Mouse (Mus musculus): ENCODE data around the gene Gm16442. TPM values are rescaled to one million over a fixed set of nuclear protein-coding genes. Genes with fewer than 3 reads are reported as not detected.
"Not testable (repeated sequence)": the region's sequence is repeated elsewhere in the genome, so short reads cannot be mapped to it uniquely, and the experiment has no call there.

The Gm16442 gene
- total RNA-seq (2014; rRNA removed), result not detected in 2 replicates
- not detected in 2 replicates for polyA plus RNA-seq (2015; fragmentation: Nextera tagmentation; extraction: Ambion mirVana)

DNA sequence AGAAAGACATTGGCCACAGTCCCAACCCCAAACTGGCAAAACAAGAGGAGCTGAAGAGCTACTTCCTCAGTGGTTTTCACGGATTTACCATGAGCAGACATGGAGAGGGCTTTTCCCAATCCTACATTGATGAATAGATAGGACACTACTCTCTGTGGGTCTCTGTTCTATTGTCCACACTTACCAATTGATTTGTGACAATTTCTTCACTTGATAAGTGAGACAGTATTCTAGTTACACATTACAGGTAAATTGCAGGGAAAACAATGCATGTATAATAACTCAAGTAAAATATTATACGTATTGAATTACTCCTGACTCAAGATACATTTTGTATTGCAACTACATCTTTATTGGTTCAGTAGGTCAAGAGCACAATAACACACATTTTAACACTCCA, at the start of gene Gm16442:
Gene Gm16442, minus strand, starts transcription at position 101 of the 400 bp plus-strand sequence.
- not testable (repeated sequence) for H3K9ac ChIP-seq (replicated peaks; ENCODE audit: low read length, poor library complexity, severe bottlenecking); H3K27ac ChIP-seq (ENCODE audit: low read depth, low read length); H3K4me2 ChIP-seq (ENCODE audit: low read depth, low read length, poor library complexity, severe bottlenecking); H3K36me3 ChIP-seq (ENCODE audit: insufficient read depth, low read length); H3K4me1 ChIP-seq (ENCODE audit: insufficient read depth, low read length); H3K9me3 ChIP-seq (ENCODE audit: low read length); ATAC-seq (ENCODE audit: low FRiP score); H3K4me3 ChIP-seq (ENCODE audit: low read depth, low read length); DNase-seq (ENCODE audit: low spot score); H3K27me3 ChIP-seq (ENCODE audit: insufficient read depth, low read length)
- WGBS, result no CpG with 5 or more reads among the region's 2 CpGs

DNA sequence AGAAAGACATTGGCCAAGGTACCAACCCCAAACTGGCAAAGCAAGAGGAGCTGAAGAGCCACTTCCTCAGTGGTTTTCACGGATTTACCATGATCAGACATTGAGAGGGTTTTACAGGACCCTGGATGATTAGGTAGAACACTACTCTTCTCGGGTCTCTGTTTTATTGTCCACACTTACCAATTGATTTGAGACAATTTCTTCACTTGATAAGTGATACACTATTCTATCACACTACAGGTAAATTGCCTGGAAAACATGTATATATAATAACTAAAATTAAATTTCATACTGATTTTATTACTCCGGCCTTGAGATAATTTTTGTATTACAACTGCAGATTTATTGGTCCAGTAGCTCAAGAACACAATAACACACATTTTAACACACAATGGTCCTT, 45.9 kb upstream of the Gm16442 start, which contains the start of gene Vmn1r94:
Gene Vmn1r94, minus strand, starts transcription at position 101 of the 400 bp plus-strand sequence.
- not testable (repeated sequence) for DNase-seq (ENCODE audit: low spot score); H3K4me1 ChIP-seq (ENCODE audit: insufficient read depth, low read length); H3K4me3 ChIP-seq (ENCODE audit: low read depth, low read length); ATAC-seq (ENCODE audit: low FRiP score); H3K9me3 ChIP-seq (ENCODE audit: low read length); H3K4me2 ChIP-seq (ENCODE audit: low read depth, low read length, poor library complexity, severe bottlenecking); H3K27me3 ChIP-seq (ENCODE audit: insufficient read depth, low read length); H3K27ac ChIP-seq (ENCODE audit: low read depth, low read length); H3K9ac ChIP-seq (replicated peaks; ENCODE audit: low read length, poor library complexity, severe bottlenecking); H3K36me3 ChIP-seq (ENCODE audit: insufficient read depth, low read length)
- no CpG with 5 or more reads among the region's 3 CpGs for WGBS

DNA sequence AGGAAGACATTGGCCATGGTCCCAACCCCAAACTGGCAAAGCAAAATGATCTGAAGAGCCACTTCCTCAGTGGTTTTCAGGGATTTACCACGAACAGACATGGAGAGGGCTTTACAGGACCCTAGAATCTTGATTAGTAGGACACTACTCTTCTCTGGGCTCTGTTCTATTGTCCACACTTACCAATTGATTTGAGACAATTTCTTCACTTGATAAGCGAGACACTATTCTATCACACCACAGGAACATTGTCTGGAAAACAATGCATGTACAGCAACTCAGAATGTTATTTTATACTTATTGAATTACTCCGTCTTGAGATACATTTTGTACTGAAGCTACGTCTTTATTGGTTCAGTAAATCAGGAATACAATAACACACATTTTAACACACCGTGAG, 16.6 kb upstream of the Gm16442 start, which contains the start of gene Vmn1r93:
Gene Vmn1r93, minus strand, starts transcription at position 101 of the 400 bp plus-strand sequence.
- not testable (repeated sequence) for ATAC-seq (ENCODE audit: low FRiP score); DNase-seq (ENCODE audit: low spot score)
- no CpG with 5 or more reads among the region's 5 CpGs for WGBS

DNA sequence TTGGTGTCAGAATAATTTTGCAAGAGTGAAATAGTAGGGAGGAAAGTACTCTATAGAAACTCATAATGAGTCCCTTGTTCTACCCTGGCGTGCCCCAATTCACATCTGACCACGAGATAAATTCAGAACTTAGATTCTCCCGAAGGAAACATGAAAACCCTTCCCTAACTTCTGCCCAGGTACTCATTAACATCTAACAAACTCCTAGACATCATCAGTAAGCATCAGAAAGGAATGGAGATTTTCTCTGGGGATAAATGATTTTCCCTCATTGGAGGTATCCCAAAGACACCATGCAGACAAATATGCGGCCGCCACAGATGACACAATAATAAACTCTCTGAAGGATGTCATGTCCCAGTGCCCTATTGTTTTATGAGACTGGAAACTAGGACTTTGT, 23.0 kb downstream of the Gm16442 start, which contains the start of gene Vmn1r91:
Gene Vmn1r91, plus strand, starts transcription at position 301 of the 400 bp plus-strand sequence.
- not testable (repeated sequence) for ATAC-seq (ENCODE audit: low FRiP score); H3K4me1 ChIP-seq (ENCODE audit: insufficient read depth, low read length); H3K4me2 ChIP-seq (ENCODE audit: low read depth, low read length, poor library complexity, severe bottlenecking); H3K4me3 ChIP-seq (ENCODE audit: low read depth, low read length); DNase-seq (ENCODE audit: low spot score); H3K27ac ChIP-seq (ENCODE audit: low read depth, low read length); H3K27me3 ChIP-seq (ENCODE audit: insufficient read depth, low read length); H3K36me3 ChIP-seq (ENCODE audit: insufficient read depth, low read length); H3K9me3 ChIP-seq (ENCODE audit: low read length); H3K9ac ChIP-seq (replicated peaks; ENCODE audit: low read length, poor library complexity, severe bottlenecking)
- WGBS, result 83% methylated on average over 5 of the region's 5 CpGs

More for the DNA sequence above, 16.6 kb upstream of the Gm16442 start, which contains the start of gene Vmn1r93:
- not testable (repeated sequence) for H3K27ac ChIP-seq (ENCODE audit: low read depth, low read length); H3K9ac ChIP-seq (replicated peaks; ENCODE audit: low read length, poor library complexity, severe bottlenecking); H3K9me3 ChIP-seq (ENCODE audit: low read length); H3K4me2 ChIP-seq (ENCODE audit: low read depth, low read length, poor library complexity, severe bottlenecking); H3K36me3 ChIP-seq (ENCODE audit: insufficient read depth, low read length); H3K4me1 ChIP-seq (ENCODE audit: insufficient read depth, low read length); H3K27me3 ChIP-seq (ENCODE audit: insufficient read depth, low read length); H3K4me3 ChIP-seq (ENCODE audit: low read depth, low read length)

DNA sequence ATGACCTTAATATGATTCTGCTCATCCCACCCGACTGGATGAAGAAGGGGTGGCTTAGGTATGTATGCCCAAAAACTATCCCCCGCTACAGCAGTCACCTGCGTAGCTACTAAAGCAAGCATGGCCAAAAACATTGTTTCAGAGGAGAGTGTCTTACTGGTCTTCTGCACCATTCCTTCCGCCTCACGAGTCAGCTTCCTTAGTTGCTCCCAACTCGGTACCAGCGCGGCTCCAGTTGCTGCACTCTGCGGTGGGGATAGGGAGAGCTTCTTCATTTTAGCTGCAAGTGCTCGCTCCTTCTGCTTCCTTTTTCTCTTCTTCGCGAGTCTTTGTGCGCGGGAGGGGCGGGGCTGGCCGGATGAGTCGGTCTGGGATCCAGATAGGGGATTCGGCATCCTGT, 44.3 kb downstream of the Gm16442 start:
- H3K4me2 ChIP-seq (ENCODE audit: low read depth, low read length, poor library complexity, severe bottlenecking); H3K27ac ChIP-seq (ENCODE audit: low read depth, low read length); DNase-seq (ENCODE audit: low spot score); H3K9ac ChIP-seq (replicated peaks; ENCODE audit: low read length, poor library complexity, severe bottlenecking); ATAC-seq (ENCODE audit: low FRiP score); H3K36me3 ChIP-seq (ENCODE audit: insufficient read depth, low read length); H3K4me1 ChIP-seq (ENCODE audit: insufficient read depth, low read length); H3K9me3 ChIP-seq (ENCODE audit: low read length); H3K4me3 ChIP-seq (ENCODE audit: low read depth, low read length); H3K27me3 ChIP-seq (ENCODE audit: insufficient read depth, low read length): not testable (repeated sequence)
- WGBS, result 73% methylated on average over 18 of the region's 18 CpGs

Other genes starting within 250 kb of the Gm16442 start
- 0.38 TPM in 1 of 2 replicates, not detected in the other for gene Ceacam19, start 234.6 kb downstream of the Gm16442 start, total RNA-seq (2014; rRNA removed)
- not detected in 2 replicates for gene Ceacam19, start 234.6 kb downstream of the Gm16442 start, polyA plus RNA-seq (2015; fragmentation: Nextera tagmentation; extraction: Ambion mirVana)
- 11.0 and 14.7 TPM in 2 replicates for gene Pvr, start 201.4 kb downstream of the Gm16442 start, total RNA-seq (2014; rRNA removed)
- gene Pvr, start 201.4 kb downstream of the Gm16442 start, polyA plus RNA-seq (2015; fragmentation: Nextera tagmentation; extraction: Ambion mirVana), result 7.1 and 7.7 TPM in 2 replicates
- gene Igsf23, start 171.8 kb downstream of the Gm16442 start, total RNA-seq (2014; rRNA removed), result not detected in 2 replicates
- not detected in 2 replicates for gene Igsf23, start 171.8 kb downstream of the Gm16442 start, polyA plus RNA-seq (2015; fragmentation: Nextera tagmentation; extraction: Ambion mirVana)
- not detected in 2 replicates for gene Ceacam20, start 157.2 kb downstream of the Gm16442 start, total RNA-seq (2014; rRNA removed)
- gene Ceacam20, start 157.2 kb downstream of the Gm16442 start, polyA plus RNA-seq (2015; fragmentation: Nextera tagmentation; extraction: Ambion mirVana), result not detected in 2 replicates
- gene Nlrp9b, start 131.1 kb downstream of the Gm16442 start, total RNA-seq (2014; rRNA removed), result not detected in 2 replicates
- not detected in 2 replicates for gene Nlrp9b, start 131.1 kb downstream of the Gm16442 start, polyA plus RNA-seq (2015; fragmentation: Nextera tagmentation; extraction: Ambion mirVana)
- not detected in 2 replicates for gene Vmn1r91, start 22.9 kb downstream of the Gm16442 start, total RNA-seq (2014; rRNA removed)
- not detected in 2 replicates for gene Vmn1r91, start 22.9 kb downstream of the Gm16442 start, polyA plus RNA-seq (2015; fragmentation: Nextera tagmentation; extraction: Ambion mirVana)
- not detected in 2 replicates for gene Vmn1r93, start 16.5 kb upstream of the Gm16442 start, total RNA-seq (2014; rRNA removed)
- not detected in 2 replicates for gene Vmn1r93, start 16.5 kb upstream of the Gm16442 start, polyA plus RNA-seq (2015; fragmentation: Nextera tagmentation; extraction: Ambion mirVana)
- not detected in 2 replicates for gene Vmn1r94, start 45.8 kb upstream of the Gm16442 start, total RNA-seq (2014; rRNA removed)
- not detected in 2 replicates for gene Vmn1r94, start 45.8 kb upstream of the Gm16442 start, polyA plus RNA-seq (2015; fragmentation: Nextera tagmentation; extraction: Ambion mirVana)
- not detected in 2 replicates for gene Vmn1r95, start 71.1 kb upstream of the Gm16442 start, total RNA-seq (2014; rRNA removed)
- gene Vmn1r95, start 71.1 kb upstream of the Gm16442 start, polyA plus RNA-seq (2015; fragmentation: Nextera tagmentation; extraction: Ambion mirVana), result not detected in 2 replicates
- gene Gm6164, start 83.0 kb upstream of the Gm16442 start, total RNA-seq (2014; rRNA removed), result not detected in 2 replicates
- not detected in 2 replicates for gene Gm6164, start 83.0 kb upstream of the Gm16442 start, polyA plus RNA-seq (2015; fragmentation: Nextera tagmentation; extraction: Ambion mirVana)
- not detected in 2 replicates for gene Gm4498, start 111.2 kb upstream of the Gm16442 start, total RNA-seq (2014; rRNA removed)
- not detected in 2 replicates for gene Gm4498, start 111.2 kb upstream of the Gm16442 start, polyA plus RNA-seq (2015; fragmentation: Nextera tagmentation; extraction: Ambion mirVana)
- not detected in 2 replicates for gene Gm5890, start 140.3 kb upstream of the Gm16442 start, total RNA-seq (2014; rRNA removed)
- not detected in 2 replicates for gene Gm5890, start 140.3 kb upstream of the Gm16442 start, polyA plus RNA-seq (2015; fragmentation: Nextera tagmentation; extraction: Ambion mirVana)
- gene Gm4133, start 211.5 kb upstream of the Gm16442 start, total RNA-seq (2014; rRNA removed), result not detected in 2 replicates
- gene Gm4133, start 211.5 kb upstream of the Gm16442 start, polyA plus RNA-seq (2015; fragmentation: Nextera tagmentation; extraction: Ambion mirVana), result not detected in 2 replicates